Mouse (Mus musculus): ENCODE measurements around the gene Tgfb3. TPM values are rescaled to one million over a fixed set of nuclear protein-coding genes. Genes with fewer than 3 reads are reported as not detected.

Tgfb3 gene
- total and polyA plus RNA-seq, 2 experiments from 2014 or later, result 12.1 to 14.2 TPM

DNA sequence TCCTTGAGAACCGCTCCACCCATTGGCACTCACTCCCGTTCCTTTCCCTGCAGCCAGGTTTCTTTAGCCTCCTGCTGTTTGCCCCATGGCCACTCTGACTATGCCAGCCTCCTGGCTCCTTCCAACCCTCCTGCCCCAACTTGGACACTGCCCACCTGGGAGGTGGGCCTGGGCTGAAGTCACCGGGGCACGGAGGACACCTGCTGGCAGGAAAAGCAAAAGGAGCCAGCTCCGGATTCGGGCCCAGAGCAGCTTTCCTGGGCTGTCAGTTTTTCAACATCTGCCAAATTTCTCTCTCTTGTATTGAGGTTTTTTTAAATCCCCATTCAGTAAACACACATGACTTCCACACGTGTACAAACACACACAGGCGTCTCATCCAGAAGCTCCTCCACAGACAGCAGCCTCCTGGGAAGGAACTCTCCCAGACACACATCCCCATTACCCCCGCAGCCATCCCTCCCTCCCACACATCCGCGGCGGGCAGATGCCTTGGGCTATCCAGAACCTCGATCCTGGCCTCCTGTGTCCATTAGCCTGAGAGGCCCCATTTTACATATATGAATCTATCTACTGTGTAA, 2.4 kb downstream of the Tgfb3 start:
- no peak for DNase-seq (ENCODE audit: low spot score)
- H3K27ac ChIP-seq (ENCODE audit: low read depth), result no peak overlapping the region

DNA sequence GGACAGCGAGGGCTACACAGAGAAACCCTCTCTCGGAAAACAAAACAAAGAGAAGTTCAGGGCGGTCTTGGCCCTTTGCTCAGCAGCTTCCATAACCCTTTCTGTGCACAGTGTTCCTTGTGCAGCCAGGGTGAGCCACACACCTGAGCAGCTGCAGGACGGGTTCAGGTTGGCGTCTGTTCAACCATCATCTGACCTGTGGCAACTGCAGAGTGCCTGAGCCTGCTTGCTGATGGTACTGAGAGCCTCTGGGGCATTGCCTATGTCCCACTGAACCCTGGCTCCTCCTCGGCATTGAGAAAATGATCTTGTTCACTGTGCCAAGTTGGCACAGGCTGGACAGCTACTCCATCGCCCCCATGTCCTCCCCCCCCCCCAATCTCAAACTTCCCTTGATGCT, 3.5 kb downstream of the Tgfb3 start:
- H3K36me3 ChIP-seq (replicated peaks; ENCODE audit: control insufficient read depth, insufficient read depth, low read length), result no peaks in the 10 kb centered on the region
- no peak overlapping the region for H3K9ac ChIP-seq (replicated peaks; ENCODE audit: low read depth, low read length)
- TF ChIP-seq CTCF (IDR thresholded peaks at IDR 0.05; ENCODE audit: low read depth), result no peak
- no peak for TF ChIP-seq EP300 (IDR thresholded peaks at IDR 0.05; ENCODE audit: low read depth)
- H3K4me1 ChIP-seq (ENCODE audit: control insufficient read depth, insufficient read depth), result peaks cover 9% of the 10 kb centered on the region; the same call in 1 of the 2 replicates
- no peaks in the 10 kb centered on the region for H3K9me3 ChIP-seq (replicated peaks; ENCODE audit: control insufficient read depth, low read length)
- no peak overlapping the region for H3K27ac ChIP-seq (ENCODE audit: low read depth)
- H3K4me2 ChIP-seq (ENCODE audit: low read depth, low read length), result peak overlapping the region; percentile 67; the same call in 1 of the 2 replicates
- peak overlapping the region; percentile 50; the same call in 1 of the 2 replicates for H3K4me3 ChIP-seq (ENCODE audit: low read depth, low read length)
- no peak for ATAC-seq (ENCODE audit: insufficient read depth, low read depth)
- no peak for DNase-seq (ENCODE audit: low spot score)
- WGBS, result 81% methylated on average over 7 of the region's 7 CpGs
- H3K27me3 ChIP-seq (ENCODE audit: control insufficient read depth, insufficient read depth, low read length), result no peaks in the 10 kb centered on the region

More for the DNA sequence above, 2.4 kb downstream of the Tgfb3 start:
- TF ChIP-seq CTCF (IDR thresholded peaks at IDR 0.05; ENCODE audit: low read depth) (peak; percentile 54), EP300 (IDR thresholded peaks at IDR 0.05; ENCODE audit: low read depth) (no peak)
- H3K27me3 ChIP-seq (ENCODE audit: control insufficient read depth, insufficient read depth, low read length), result no peaks in the 10 kb centered on the region
- H3K4me2 ChIP-seq (ENCODE audit: low read depth, low read length), result peak overlapping the region; percentile 67
- peak overlapping the region; percentile 50 for H3K4me3 ChIP-seq (ENCODE audit: low read depth, low read length)
- no peaks in the 10 kb centered on the region for H3K9me3 ChIP-seq (replicated peaks; ENCODE audit: control insufficient read depth, low read length)
- peak overlapping the region; percentile 9; the same call in 1 of the 2 replicates for H3K9ac ChIP-seq (replicated peaks; ENCODE audit: low read depth, low read length)
- peaks cover 9% of the 10 kb centered on the region; the same call in 1 of the 2 replicates for H3K4me1 ChIP-seq (ENCODE audit: control insufficient read depth, insufficient read depth)
- WGBS, result 11% methylated on average over 13 of the region's 13 CpGs
- ATAC-seq (ENCODE audit: insufficient read depth, low read depth), result no peak
- H3K36me3 ChIP-seq (replicated peaks; ENCODE audit: control insufficient read depth, insufficient read depth, low read length), result no peaks in the 10 kb centered on the region

DNA sequence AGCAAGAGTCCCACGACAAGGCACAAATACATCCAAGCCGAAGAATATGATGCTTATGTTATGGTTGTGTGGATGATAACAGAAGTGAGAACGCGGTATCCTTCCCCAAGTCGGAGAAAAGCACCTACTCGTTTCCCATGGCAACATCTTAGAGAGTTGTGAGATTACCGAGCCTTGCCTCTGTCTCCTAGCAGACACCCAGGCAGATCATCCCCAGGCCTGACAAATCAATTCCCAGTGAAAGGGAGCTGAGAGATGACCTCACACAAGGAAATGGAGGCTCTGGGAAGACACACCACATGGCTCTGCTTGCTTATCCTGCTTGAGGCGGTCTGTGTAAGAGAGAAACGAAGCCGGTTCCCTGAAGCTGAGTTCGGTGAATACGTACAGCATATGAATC, 4.2 kb downstream of the Tgfb3 start:
- TF ChIP-seq CTCF (IDR thresholded peaks at IDR 0.05; ENCODE audit: low read depth) (no peak), EP300 (IDR thresholded peaks at IDR 0.05; ENCODE audit: low read depth) (no peak)
- Histone ChIP-seq H3K4me2 (ENCODE audit: low read depth, low read length) (peak overlapping the region; percentile 67; the same call in 1 of the 2 replicates), H3K9me3 (replicated peaks; ENCODE audit: control insufficient read depth, low read length) (no peaks in the 10 kb centered on the region), H3K36me3 (replicated peaks; ENCODE audit: control insufficient read depth, insufficient read depth, low read length) (no peaks in the 10 kb centered on the region), H3K4me1 (ENCODE audit: control insufficient read depth, insufficient read depth) (peaks cover 9% of the 10 kb centered on the region; the same call in 1 of the 2 replicates), H3K4me3 (ENCODE audit: low read depth, low read length) (no peak overlapping the region), H3K9ac (replicated peaks; ENCODE audit: low read depth, low read length) (no peak overlapping the region), H3K27me3 (ENCODE audit: control insufficient read depth, insufficient read depth, low read length) (no peaks in the 10 kb centered on the region), H3K27ac (ENCODE audit: low read depth) (no peak overlapping the region)
- DNase-seq (ENCODE audit: low spot score) (no peak), ATAC-seq (ENCODE audit: insufficient read depth, low read depth) (no peak)
- 73% methylated on average over 12 of the region's 12 CpGs for WGBS

DNA sequence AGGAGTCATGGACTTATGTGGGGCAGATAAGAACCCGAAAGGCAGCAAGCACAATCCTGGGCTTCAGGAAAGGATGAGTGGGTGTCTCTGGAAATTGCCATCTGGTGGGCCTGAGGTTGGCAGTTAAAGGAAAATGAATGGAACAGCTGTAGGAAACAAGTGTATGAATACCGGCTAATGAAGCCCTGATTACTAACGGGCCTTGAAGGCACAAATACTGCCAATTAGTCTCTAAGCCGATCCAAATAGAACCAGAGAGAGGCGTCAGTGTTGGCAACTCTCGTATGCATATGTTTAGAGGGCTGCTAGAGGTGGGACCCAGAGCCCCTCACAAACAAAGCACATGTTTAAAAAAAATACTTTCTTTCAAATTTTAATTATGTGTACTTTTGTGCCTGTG, 7.4 kb downstream of the Tgfb3 start:
- Histone ChIP-seq H3K9ac (replicated peaks; ENCODE audit: low read depth, low read length) (no peak overlapping the region), H3K4me2 (ENCODE audit: low read depth, low read length) (no peak overlapping the region), H3K27me3 (ENCODE audit: control insufficient read depth, insufficient read depth, low read length) (no peaks in the 10 kb centered on the region), H3K4me1 (ENCODE audit: control insufficient read depth, insufficient read depth) (0 out of 2 replicates have a peak, but pooled peaks cover 5% of the 10 kb centered on the region), H3K36me3 (replicated peaks; ENCODE audit: control insufficient read depth, insufficient read depth, low read length) (peaks cover 18% of the 10 kb centered on the region; the same call in 1 of the 2 replicates), H3K4me3 (ENCODE audit: low read depth, low read length) (no peak overlapping the region), H3K27ac (ENCODE audit: low read depth) (no peak overlapping the region), H3K9me3 (replicated peaks; ENCODE audit: control insufficient read depth, low read length) (no peaks in the 10 kb centered on the region)
- DNase-seq (ENCODE audit: low spot score), result no peak
- no peak for TF ChIP-seq EP300 (IDR thresholded peaks at IDR 0.05; ENCODE audit: low read depth)
- TF ChIP-seq CTCF (IDR thresholded peaks at IDR 0.05; ENCODE audit: low read depth), result no peak
- WGBS, result 86% methylated on average over 6 of the region's 6 CpGs
- ATAC-seq (ENCODE audit: insufficient read depth, low read depth), result no peak

DNA sequence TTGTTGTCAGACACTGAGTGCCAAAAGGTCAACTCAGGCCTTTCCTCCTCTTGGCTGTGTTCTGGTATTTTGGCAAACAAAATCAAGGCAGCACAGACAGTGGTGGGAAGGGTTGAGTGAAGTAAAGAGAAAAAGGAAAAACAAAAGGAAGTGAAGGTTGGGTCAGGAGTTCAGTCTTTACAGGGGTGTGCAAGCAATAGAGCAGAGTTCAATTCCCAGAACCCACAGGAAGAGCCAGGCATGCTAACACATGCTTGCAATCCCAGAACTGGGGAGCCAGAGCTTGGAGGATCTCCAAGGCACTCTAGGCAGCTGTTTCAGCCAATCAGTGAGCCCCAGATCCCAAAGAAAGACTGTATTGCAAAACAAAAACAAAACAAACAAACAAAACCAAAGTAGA, 14.0 kb downstream of the Tgfb3 start:
- no peak overlapping the region for H3K27ac ChIP-seq (ENCODE audit: low read depth)
- H3K9ac ChIP-seq (replicated peaks; ENCODE audit: low read depth, low read length), result no peak overlapping the region
- H3K9me3 ChIP-seq (replicated peaks; ENCODE audit: control insufficient read depth, low read length), result no peaks in the 10 kb centered on the region
- no peaks in the 10 kb centered on the region for H3K27me3 ChIP-seq (ENCODE audit: control insufficient read depth, insufficient read depth, low read length)
- no peak for TF ChIP-seq CTCF (IDR thresholded peaks at IDR 0.05; ENCODE audit: low read depth)
- no peak for TF ChIP-seq EP300 (IDR thresholded peaks at IDR 0.05; ENCODE audit: low read depth)
- DNase-seq (ENCODE audit: low spot score) (no peak), ATAC-seq (ENCODE audit: insufficient read depth, low read depth) (no peak)
- H3K36me3 ChIP-seq (replicated peaks; ENCODE audit: control insufficient read depth, insufficient read depth, low read length), result peaks cover 57% of the 10 kb centered on the region
- H3K4me1 ChIP-seq (ENCODE audit: control insufficient read depth, insufficient read depth), result no peaks in the 10 kb centered on the region
- H3K4me2 ChIP-seq (ENCODE audit: low read depth, low read length), result no peak overlapping the region
- no peak overlapping the region for H3K4me3 ChIP-seq (ENCODE audit: low read depth, low read length)

DNA sequence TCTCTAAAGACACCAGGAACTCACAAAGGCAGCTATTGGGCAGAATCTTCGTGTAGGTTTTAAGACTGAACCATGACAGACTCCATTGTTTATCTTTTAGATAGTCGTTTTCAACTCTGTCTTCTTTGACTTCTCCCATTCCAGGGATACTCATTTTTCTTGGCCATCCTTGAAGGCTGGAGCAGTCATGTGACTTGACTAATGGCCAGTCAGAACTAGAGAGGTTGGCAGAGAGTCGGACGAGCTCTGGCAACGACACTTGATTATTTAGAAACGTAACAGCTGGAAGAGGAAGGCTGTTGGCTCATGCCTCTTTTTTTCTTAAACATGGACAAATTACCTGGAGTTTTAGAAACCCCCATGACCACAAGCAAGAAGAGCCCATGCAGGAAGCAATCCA, 19.5 kb downstream of the Tgfb3 start:
- WGBS, result 63% methylated on average over 6 of the region's 6 CpGs
- H3K9me3 ChIP-seq (replicated peaks; ENCODE audit: control insufficient read depth, low read length), result no peaks in the 10 kb centered on the region
- no peak overlapping the region for H3K4me3 ChIP-seq (ENCODE audit: low read depth, low read length)
- no peaks in the 10 kb centered on the region for H3K27me3 ChIP-seq (ENCODE audit: control insufficient read depth, insufficient read depth, low read length)
- no peak overlapping the region for H3K27ac ChIP-seq (ENCODE audit: low read depth)
- no peak for ATAC-seq (ENCODE audit: insufficient read depth, low read depth)
- H3K4me2 ChIP-seq (ENCODE audit: low read depth, low read length), result no peak overlapping the region
- H3K4me1 ChIP-seq (ENCODE audit: control insufficient read depth, insufficient read depth), result no peaks in the 10 kb centered on the region
- no peak for TF ChIP-seq CTCF (IDR thresholded peaks at IDR 0.05; ENCODE audit: low read depth)
- TF ChIP-seq EP300 (IDR thresholded peaks at IDR 0.05; ENCODE audit: low read depth), result no peak
- DNase-seq (ENCODE audit: low spot score), result no peak
- H3K9ac ChIP-seq (replicated peaks; ENCODE audit: low read depth, low read length), result no peak overlapping the region
- peaks cover 46% of the 10 kb centered on the region for H3K36me3 ChIP-seq (replicated peaks; ENCODE audit: control insufficient read depth, insufficient read depth, low read length)

Measured in heart, postnatal 0 days (tissue).